Mouse (Mus musculus) embryo, embryonic 11.5 days (tissue): ENCODE results near the gene Kirrel.
"Not testable (repeated sequence)": the region's sequence is repeated elsewhere in the genome, so short reads cannot be mapped to it uniquely, and the experiment has no call there.

Experiments used
- DNase-seq: peaks from one replicate; pipeline ENCODE4 v3.0.0-alpha.2; 2012; ENCODE audit warnings: low read depth, low spot score

The Kirrel gene

DNA sequence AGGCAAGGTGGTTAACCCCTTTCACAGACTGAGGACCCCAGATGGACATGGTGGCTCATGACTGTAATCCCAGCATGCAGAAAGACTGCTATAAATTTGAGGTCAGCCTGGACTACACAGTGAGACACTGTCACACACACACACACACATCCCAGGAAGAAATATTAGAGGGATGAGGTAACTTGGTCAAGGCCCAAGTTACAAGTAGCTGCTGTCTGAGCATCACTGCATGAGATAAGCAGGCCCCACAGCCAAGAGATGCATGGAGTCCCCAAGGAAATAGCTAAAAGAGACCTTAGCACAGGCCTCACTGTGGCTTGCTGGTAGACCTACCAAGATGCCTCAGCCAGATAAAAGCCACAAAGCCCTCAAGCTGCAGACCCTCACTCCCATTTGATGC is 39.6 kb downstream of the Kirrel start:
- no peak for DNase-seq

DNA sequence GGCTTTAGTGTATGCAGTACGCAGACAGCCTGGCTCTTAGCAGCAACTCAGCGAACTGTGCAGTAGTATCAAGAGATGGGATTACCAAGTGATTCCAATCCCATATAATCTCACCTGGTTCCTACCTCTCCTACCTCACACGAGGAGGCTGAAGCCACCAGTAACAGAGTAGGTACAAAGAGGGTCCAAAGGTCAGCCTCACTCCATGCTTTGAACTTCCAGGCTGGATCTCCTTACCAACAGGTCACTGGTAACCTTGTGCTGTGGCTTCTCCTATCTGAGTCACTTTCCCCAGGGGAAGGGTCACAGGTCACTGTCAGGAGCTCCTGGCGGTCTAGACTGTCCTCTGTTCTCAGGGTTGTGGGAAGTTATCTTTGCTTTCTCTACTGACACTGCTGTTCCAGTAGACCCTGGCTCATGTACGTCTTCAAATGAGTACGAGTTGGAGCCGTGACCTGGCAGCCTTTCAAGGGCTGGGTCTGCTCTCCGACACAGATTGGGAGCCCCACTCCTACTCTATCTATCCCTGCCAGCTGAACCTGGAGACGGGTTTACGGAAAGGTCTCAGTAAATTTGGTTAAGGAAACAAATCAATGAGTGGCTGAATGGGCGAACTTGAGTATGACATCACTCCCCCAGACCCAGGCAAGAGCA is 42.7 kb downstream of the Kirrel start:
- DNase-seq = no peak

DNA sequence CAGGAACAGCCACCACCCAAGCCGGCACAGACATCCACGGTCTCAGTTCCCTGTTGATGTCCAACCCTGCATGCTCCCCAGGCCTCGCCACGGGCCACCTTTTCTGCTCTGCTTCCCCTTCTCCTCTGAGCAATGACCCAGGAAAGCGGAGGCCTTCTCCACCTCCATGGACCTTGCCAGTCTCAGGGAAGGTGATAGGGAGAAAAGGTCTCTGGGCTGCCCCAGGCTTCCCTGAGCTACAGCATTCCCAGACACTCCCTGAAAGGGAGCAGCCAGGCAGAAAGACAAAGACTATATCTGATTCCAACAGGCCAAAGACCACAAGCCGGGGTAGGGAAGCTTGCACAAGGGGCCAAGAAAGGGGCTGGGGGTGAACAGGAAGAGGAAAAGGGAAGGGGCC is 43.6 kb downstream of the Kirrel start:
- no peak for DNase-seq

DNA sequence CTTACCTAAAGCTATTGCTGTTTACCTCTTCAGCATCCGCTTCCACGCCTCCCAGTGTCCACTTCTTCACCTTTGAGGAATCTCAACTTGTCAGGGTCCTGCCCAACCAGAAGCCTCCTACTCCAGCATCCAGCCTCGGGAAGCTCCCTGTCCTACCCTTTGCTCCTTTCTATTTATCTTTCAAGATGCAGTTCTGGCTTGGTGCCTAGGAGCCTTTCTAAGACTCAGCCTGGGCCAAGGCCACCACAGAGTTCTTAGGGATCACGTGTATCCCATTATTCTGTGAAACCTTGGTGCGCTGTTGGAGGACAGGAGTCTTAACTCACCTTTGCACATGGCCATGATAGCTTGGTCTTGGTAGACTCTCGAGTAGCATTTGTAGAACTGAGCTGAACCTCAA is 50.8 kb downstream of the Kirrel start:
- DNase-seq = no peak

DNA sequence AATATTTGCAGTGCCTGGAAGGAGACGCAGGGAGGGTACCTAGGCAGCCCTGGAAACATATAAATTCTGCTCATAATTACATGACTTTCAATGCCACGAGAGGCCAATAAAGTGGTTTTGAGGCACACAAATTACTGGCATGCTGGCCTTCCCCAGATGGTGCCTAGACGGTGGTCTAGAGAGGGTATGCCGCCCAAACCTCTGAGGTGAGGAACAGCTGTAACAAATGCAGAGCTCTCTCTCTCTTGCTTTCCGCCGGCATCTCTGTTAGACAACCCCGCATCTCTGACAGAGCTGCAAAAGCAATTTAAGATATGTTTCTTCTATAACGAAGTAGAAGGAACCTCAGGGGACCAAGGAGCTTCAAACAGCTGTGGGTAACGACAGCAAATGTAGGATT is 56.3 kb downstream of the Kirrel start:
- DNase-seq = no peak

DNA sequence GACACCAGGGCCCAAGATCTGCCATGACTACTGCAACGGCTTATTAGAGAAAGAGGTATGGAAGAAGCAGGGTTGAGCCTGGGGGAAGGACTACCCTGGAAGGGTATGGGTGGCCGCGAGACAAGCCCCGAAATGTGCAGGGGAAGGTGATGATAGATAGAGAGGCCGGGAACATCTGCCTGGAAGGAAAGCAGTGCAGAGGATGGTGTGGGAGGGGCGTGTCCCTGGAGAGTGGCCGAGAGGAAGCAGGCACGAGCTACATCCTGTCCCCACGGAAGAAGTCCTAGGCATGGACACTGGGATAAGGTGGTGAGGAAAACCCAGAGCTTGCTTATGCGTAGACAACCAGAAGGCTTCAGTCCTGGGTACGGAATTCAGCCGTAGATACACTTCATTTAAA is 56.9 kb downstream of the Kirrel start:
- DNase-seq = no peak

DNA sequence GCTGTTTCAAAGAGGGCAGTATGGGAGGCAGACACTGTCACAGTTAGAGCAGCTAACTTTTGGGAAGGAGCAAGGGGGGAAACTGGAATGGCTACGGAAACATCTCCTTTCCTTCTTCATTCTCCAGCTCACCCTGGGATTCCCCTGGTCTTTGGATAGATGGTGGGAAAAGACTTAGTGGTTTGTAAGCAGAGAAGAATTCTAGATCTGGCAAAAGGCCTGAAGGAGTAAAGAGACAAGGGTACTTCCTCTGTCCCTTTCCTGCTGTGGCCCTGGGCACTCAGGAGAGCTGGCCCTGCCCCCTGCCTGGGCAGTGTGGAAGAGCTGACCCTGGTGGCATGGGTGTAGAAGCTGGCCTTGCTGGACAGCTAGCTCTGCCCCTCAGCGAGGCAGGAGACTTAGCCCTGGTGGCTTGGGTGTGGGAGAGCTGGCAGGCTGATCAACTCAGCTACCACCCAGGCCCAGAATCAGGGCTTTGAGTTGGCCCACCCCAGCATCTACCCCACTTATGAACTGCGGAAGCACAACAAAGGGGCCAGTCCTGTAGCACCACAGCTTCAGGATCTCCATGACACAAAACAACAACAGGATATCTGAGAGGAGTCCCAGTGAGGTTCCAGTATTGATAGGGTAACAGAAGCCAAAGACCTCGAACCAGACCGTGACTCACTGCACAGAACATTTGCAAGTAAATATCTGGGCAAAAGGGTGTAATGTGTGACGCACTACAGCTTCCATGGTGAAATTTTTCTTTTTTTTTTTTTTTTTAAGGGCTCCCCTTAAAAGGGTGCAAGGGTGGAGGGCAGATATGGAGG is 58.6 kb downstream of the Kirrel start:
- no peak for DNase-seq

DNA sequence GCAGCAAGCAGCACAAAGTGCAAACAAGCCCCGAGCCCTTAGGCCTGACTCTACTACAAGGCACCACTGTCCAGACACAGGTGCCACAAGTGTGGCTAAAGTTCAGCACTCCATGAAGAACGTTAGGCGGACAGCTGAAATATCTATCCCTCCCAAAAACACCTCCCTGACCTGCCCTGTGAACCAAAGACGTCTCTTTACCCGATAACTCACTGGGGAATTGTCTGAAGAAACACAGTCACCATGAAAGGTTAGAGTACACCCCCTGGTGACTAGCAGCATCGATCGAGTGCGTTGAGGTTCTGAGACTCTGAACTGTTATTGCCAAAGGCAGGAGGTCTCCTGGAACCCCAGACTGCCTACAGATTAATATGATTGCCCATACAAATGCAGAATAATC is 59.3 kb downstream of the Kirrel start:
- no peak for DNase-seq

DNA sequence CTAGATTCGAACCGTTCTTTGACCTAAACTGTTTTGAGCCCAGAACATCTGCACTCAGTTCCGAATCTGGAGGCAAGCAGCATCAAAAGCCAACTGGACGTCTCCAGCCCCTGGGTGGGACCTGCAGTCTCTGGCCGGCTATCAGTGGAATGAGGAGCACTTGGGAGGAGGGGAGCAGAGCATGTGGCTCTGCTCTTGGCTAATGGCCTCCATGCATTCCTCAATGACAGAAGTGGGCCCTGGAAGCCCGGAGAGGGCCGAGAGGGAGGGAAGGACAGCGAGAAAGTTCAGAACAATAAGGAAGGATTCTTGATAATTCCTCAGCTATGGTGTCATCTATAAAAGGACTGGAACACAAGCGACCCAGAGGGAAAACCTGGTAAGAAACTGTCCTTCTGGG is 59.7 kb downstream of the Kirrel start:
- no peak for DNase-seq

DNA sequence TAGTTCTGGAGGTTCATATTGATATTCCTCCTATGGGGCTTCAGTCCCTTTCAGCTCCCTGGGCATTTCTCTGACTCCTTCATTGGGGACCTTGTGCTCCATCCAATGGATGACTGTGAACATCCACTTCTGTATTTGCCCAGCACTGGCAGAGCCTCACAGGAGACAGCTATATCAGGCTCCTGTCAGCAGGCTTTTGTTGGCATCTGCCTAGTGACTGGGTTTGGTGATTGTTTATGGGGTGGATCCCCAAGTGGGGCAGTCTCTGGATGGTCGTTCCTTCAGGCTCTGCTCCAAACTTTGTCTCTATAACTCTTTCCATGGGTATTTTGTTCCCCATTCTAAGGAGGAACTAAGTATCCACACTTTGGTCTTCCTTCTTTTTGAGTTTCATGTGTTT is 60.7 kb downstream of the Kirrel start:
- not testable (repeated sequence) for DNase-seq

DNA sequence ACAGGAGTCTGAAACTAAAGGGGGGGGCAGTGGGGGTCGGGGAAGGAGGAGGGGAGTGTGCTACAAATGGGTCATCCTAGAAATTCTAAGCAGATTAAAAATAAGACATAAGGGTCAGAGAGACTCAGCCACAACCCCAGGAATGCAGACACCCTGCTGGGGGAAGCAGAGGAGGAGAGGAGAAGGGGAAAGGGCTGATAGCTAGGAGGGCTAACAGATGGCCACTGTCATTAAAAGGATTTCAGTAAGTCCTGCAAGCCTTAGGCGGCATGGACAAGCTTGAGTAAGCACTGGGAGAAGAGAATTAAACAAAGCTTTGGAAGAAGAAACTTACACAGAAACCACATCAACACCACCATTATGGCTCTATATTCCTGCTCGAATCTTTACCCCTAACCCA is 62.3 kb downstream of the Kirrel start:
- DNase-seq = no peak

DNA sequence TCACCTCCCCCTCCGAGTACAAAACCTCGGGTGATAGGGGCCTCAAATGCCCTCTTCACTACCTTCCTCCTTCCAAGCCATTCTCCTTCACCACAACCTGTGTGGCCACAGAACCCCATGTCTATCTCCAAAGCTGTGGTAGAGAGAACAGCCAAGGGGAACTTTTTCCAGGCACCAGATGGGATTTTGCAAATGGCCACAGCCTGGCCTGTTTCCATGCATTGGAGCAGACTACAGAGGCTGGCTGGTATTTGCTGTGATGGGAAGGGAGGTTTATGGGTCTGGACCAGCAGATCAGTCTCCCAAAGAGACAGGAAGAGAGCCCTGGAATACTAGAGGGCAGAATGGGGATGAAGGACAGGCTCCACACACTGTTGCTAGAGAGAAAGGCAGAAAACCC is 69.7 kb downstream of the Kirrel start:
- no peak for DNase-seq

DNA sequence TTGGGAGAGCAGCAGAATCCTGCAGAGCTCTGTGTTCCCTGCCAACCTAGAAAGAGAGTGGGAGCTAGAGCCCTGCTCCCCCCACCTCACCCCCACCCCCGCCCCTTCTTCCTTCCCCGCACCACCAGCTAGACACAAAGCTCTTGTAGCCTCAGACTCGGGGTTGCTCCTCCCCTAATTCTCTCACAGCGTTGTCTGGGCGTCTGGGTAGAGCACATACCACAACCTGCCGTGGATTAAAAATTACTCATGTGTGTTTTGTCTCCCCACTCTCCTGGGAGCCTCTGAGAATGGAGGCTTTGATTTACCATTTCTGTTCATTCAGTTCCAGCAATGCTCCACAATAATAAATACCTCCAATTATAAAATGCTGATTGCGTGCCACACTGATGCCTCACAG is 72.2 kb downstream of the Kirrel start:
- no peak for DNase-seq

DNA sequence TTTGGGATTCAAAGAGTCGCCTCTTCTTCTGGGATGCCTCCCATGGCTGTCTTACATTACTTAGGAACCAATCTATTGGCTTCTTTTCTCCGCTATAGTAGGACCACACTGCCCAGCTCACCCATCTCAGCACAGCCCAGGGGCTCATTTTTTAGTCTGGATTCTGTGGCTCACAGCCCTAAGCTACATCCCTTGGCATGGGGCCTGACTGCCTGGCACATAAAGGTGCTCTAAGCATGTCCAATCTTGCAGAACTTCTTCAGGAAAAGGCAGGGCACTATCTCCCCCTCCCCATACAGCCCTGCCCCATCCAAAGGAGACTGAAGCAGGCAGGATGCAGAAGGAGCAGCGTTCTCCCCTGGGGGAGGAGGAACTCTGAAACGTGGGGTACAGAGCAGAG is 73.6 kb downstream of the Kirrel start:
- DNase-seq = no peak

DNA sequence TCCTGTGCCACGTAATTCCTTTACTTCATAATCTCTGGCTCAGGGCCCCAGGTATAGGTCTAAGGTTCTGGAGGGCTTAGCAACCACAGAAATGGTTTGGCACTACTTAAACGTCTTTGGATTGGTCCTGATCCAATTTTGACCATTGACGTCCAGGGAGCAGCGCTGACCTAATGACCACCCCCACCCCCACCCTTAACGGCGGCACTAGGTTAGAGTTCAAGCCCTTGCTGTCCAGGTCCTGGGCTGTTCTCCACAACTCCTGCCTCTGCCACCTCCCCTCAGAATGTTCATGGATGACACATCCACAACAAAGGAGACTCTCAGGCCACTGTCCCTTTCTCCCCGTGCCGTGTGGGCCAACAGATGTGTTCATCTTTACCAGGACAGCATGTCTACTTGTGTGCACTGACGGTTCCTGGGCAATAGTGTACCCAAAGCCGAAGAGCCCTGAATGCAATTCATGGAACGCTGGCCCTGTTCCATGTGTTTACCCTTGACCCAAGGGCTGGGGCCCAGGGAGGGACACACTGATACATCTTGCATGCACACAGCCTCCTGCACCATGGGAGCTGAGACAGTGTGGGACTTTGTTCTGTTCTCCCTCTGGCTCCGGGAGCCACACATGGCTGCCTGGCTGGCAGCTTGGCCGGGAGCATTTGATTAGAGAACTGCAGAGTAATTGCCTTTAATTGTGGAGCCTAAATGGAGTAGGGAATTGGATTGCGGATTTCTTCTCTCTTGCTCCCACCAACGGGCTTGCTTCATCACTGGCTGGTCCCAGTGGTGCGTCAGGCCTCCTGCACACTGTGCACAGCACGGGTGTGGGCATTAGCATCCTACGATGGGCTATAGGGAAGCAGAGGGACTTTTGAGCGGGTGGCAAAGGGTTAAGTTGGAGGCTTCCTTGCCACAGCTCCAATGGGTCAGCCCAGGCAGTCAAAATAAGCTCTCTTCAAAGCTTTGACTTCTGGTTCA is 76.3 kb downstream of the Kirrel start:
- DNase-seq = no peak

DNA sequence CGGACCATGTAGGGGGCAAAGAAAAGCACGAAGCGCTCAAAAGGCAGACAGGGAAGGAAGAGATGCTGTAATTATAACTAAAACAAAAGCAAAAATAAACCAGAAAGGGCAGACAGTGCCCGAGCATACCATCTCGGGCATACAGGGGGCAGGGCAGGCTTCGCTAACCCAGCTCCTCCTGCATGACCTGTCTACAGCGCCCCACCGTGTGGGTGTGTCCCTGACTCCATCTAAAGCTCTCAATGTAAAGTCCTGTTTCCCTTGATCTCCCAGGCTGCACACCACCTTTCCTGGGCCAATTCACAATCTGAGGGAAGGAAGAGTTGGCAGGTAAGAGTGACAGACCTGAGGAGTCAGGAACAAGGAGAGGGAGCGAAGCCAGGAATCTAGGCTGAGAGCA is 77.3 kb downstream of the Kirrel start:
- no peak for DNase-seq

DNA sequence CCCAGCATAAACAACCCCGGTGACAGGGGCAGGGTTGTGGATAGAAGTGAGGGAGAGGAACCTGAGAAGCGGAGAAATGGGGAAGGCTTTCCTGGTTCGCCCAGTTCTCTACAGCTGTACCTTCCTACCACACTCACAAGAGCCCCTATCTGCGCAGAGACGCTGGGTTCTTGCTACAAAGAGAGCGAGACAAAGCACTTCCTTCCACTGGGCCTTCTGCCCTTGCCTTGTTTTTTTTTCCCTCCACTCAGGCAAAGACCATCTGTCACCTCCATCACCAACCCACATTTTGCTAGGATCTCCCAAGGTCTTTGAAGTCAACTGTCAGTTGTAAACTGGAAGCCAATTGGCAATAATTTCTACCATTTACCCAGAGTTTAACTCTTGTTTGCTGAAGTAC is 80.8 kb downstream of the Kirrel start:
- no peak for DNase-seq

DNA sequence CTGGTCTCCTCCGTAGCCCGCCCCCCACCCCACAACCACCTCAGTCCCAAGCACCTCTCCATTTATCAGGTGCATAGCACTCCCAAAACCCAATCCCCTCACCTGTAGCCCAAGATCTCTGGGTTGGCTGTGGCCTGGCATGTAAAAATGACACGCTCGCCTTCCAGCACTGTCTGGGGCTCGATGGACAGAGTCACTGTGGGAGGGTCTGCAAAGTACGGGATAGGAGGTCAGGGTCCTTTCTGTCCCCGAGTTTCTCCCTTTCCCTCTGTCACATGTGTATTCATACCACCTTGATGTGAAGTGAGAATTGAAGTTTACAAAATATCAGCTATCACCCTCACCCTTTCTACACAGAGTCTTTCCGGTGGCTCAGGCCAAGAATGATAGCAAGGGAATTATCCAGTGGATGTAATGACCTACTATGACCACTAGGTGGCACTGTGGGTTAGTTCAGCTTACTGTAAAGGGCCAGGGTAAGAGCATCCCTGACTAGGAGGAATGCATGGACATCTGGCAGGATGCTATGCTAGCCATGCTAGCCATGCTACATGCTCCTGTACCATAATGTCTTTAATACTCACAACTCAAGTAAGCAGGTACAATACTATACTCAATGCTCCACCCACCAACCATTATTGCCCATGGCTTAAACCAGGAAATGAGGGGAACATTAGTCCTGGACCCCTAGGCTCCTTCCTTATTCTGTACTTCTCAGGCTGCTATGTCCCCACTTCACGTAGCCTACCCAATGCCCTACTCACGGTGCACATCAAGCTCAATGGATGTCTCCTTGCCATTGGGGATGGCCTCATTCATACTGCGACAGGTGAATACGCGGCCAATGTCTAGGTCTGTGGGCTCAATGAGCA is 84.6 kb downstream of the Kirrel start:
- DNase-seq = peak; percentile 83

DNA sequence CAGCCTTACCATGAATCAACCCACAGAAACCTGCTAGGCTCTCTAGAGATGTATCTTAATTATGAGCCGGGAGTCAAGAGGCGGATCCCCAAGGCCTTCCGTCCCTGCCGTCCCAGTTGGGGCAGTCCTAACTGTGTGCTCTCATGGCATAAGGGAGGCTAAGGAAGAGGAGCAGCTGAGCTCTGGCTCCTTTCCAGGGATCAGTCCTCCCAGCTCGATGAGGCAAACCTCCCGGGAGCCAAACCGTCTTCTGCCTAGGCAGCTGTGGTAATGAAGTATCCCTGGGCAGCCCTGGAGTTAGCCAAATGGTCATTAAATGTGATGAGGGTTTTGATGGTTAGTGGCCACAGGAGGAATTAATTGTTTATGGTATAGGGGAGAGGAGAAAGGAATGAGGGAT is 87.4 kb downstream of the Kirrel start:
- no peak for DNase-seq

DNA sequence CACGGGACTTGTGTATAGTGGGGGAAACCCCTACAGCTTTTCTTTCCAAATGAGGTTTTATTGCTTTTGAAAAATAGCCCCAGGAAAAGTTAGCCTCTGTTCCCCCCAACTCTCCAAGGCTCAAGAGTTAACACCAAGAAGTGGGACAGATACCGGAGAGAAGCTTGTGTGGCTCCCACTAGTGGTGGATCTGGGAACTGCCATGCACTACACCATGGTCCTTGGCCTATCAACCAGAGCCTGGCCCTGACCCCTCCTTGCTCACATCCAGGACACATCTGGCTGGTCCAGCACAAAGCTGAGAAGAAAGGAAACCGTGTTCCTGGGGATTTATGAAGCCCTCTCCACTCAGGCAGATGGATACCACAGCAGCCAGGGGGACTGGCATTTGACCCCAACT is 92.3 kb downstream of the Kirrel start:
- DNase-seq = peak; percentile 27

DNA sequence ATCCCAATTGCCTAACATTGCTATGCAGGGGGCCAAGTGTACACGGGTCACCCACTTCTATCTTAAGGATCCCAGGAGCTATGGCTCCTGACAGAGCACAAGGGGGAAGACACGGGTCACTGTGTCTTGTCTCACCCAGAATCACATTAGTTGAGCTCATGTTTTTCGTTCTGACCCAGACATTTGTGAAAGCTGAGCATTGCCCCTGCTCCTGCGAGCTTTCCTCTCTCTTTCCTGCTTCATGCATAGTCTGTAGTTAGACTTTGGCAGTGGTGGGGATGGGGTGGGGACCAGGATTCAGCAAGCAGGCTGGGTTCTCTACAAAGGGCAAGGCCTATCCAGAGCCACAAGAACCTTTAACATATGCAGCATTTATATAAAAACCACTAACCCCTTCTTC is 94.8 kb downstream of the Kirrel start:
- DNase-seq = no peak
